Mouse (Mus musculus) cerebellum, postnatal 4 days (tissue): ENCODE measurements around the gene Cldn4.
"Not testable (repeated sequence)": the region's sequence is repeated elsewhere in the genome, so short reads cannot be mapped to it uniquely, and the experiment has no call there.

Experiments
- DNase-seq, 2 experiments: peaks; one replicate each; pipeline ENCODE4 v3.0.0; 2022; ENCODE audit warnings: low spot score in 2 of 2, mixed read lengths in 1 of 2

Cldn4 gene

DNA sequence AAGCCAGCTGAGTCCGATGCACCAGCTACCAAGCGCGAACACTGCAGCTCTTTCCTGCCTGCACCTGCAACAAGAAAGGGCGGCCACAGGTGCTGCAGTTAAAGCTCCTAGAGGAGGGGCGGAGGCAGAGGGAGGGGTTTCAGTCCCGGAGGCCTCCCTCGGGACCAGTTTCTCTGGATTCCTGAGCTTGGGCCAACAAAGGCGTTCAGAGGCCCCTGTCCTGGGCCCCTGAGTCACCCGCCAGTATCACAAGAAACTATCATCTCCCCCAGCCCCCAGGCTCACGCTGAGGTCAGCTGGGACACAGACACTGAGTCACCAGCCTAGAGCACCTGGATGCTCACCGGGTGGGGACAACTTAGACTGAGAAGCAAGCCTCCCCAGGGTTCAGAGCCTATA lies at the start of gene Cldn4:
Cldn4 (minus strand) TSS at position 78 of the 399 bp plus-strand sequence.
- DNase-seq = no peak

DNA sequence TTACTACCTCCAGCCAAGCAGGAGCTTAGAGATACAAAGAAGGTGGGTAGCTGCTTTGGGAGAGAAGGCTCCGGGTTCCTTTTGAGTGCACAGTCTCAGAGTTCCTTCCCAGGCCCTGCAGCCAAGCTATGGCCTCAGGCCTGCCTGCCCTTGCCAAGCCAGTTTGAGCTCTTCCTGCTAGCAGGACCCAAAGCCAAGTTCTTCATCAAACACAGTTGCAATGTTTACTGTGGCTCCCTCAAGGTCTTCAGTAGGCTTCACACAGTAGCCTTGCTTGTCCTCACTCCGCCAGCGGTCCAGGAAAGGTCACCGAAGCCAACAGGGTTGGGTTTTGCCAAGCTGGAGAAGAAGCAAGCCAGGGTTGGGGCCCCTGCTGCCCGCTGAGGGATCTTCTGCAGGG lies 45.8 kb upstream of the Cldn4 start:
- DNase-seq = no peak

DNA sequence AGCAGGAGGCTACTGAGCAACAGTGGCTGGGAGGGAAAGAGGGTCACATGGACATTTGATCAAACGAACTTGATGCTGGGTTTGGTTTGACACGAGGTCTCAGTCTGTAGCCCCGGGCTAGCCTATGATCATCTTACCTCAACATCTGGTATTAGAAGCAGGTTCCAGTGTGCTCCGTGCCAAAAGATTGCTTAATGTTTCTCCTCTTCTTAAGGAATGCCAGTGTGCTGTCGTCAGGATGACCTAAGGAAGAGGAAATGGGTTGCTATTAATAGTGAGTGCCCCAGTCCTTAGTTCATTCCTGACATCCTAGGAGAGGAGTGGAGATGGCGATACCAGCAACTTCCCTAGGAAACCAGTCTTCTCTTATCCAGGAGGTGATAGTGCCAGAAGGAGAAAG lies 43.0 kb upstream of the Cldn4 start:
- DNase-seq = no peak

DNA sequence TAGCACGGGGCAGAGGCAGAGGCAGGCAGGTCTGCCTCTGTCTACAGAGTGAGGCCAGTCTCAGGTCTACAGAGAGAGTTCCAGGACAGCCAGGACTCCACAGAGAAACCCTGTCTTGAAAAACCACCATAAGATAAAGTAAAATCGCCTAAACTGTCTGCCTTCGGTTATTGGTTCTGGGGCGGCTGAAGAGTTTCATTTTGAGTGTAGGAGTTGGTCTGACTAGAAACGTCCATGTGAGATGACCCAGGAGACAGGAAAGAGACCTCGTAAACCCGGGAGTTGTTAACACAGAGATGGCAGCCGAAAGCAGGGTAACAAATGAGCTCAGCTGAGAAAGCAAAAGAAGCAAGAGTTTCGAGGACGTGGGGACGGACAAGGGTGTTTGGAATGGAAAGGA lies 42.4 kb upstream of the Cldn4 start:
- no peak for DNase-seq

DNA sequence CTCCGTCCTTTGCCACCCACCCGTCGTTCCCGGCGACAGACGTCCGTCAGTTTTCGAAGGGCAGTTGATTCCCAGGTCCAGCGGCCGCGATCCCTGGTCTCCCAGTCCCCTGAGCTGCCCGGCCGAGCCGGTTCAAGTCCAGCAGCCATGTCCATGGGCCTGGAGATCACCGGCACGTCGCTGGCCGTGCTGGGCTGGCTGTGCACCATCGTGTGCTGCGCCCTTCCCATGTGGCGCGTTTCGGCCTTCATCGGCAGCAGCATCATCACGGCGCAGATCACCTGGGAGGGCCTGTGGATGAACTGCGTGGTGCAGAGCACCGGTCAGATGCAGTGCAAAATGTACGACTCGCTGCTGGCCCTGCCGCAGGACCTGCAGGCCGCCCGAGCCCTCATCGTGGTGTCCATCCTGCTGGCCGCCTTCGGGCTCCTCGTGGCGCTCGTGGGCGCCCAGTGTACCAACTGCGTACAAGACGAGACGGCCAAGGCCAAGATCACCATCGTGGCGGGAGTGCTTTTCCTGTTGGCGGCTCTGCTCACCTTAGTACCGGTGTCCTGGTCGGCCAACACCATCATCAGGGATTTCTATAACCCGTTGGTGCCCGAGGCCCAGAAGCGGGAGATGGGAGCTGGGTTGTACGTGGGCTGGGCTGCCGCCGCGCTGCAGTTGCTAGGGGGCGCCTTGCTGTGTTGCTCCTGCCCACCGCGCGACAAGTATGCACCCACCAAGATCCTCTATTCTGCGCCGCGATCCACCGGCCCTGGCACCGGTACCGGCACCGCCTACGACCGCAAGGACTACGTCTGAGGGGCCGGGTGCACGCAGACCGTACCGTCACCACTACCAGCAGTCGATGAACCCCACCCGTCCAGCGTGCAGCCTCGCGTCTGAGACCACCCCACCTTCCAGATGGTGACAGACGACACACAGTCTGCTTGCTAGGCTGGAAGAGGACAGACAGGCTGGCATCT lies 39.8 kb upstream of the Cldn4 start:
- peak in 1 of 2 experiments; percentile 31 for DNase-seq

DNA sequence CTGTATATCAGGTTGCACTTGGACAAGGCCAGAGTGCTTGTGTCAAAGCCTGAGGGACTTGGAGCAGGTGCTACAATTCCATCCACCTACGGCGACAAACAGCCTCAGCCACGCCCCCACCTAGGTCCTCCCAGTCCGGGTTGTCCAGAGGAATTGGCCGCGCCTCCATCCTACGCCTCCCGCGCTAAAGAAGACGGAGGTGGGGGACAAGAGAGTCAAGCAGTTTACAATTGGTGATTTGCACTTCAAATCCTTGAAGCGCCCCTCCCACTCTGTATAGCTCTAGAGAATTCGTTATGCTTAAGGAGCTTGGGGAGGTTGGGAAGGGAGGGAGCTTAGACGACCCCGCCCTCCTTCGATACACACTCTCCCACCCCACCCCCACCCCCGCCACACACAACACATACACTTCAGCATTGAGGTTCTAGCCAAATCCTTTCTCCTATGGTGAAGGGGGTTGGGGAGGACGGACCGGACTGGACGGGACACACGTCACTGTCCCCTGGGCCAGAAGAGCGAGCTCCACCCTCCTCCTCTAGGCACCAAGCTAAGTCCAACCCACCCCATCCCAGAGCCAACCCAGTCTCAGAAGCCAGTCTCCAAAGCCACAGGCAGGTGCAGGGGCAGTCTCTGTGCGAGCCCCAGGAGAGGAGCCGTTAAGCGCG lies 39.0 kb upstream of the Cldn4 start, which contains the start of gene Cldn3:
Cldn3 (plus strand) TSS at position 582 of the 665 bp plus-strand sequence.
- DNase-seq = peak in 1 of 2 experiments; percentile 26

DNA sequence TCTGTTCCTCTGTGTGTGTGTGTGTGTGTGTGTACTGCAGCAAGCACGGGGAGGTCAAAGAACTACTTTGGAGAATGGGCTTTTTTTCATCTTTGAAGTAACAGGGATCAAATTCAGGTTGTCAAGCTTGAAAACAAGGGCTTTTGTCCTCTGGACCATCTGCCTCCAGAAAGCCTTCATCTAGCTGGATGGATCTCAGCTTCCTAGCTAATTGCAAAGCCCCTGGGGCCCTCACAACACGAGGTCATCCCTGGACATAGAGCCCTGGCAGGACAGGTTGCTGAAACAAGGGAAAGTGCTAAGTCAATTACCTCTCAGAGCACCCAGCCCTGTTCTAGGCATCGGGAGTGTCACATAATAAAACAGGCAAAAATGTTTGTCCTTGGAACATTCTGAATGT lies 37.0 kb upstream of the Cldn4 start:
- DNase-seq = no peak

DNA sequence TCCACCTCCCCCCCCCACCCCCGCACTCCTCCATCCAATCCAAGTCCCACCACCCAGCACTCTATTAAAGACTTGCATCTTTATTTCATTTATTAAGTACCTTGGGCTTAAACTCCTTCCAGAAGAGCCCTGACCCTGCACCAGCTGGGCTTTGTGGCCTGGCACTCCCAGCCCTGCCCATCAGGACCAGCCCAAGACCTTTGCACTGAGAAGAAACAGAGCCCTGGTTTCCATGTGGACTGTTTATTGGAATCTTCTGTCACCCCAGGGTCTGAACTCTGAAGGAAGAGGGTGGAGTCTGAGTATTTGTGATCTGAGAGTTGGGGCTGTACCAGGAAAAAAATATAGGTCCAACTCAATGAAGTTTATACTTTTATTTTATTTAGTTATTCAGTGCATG lies 36.4 kb upstream of the Cldn4 start:
- no peak for DNase-seq

DNA sequence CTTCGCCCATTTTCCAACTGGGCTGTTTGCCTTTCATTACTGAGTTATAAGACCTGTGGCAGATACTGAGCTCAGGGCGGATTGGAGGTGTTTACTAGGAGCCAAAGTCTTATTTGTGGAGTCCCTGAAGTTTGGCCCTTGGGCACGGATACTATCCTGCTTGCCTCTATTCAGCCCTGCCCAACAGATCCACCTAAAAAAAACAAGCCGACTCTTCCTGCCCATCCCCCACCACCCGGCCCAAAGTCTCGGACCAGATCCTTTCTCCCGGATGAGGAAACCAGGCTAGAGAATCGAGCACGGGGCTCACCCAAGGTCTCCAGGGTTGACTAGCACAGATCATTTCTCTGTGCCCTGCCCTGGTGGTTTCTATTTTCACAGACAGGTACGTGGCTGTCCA lies 34.4 kb upstream of the Cldn4 start:
- no peak for DNase-seq

DNA sequence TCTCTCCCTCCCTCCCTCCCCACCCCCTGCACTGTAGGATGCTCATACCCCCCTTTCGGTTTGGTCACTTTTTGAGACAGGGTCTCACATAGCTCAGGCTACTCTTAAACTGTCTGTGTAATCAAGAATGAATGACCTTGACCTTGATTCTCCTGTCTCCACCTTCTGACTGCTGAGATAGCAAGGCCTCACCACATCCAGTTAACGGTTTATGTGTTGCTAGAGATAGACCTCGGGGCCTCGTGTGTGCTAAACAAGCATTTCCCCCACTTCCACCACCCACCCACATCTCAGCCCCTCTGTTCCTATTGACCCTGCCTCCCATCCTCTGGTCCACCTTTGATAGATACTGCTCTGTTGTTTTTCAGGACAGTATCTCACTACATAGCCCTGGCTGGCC lies 31.1 kb upstream of the Cldn4 start:
- DNase-seq = no peak

DNA sequence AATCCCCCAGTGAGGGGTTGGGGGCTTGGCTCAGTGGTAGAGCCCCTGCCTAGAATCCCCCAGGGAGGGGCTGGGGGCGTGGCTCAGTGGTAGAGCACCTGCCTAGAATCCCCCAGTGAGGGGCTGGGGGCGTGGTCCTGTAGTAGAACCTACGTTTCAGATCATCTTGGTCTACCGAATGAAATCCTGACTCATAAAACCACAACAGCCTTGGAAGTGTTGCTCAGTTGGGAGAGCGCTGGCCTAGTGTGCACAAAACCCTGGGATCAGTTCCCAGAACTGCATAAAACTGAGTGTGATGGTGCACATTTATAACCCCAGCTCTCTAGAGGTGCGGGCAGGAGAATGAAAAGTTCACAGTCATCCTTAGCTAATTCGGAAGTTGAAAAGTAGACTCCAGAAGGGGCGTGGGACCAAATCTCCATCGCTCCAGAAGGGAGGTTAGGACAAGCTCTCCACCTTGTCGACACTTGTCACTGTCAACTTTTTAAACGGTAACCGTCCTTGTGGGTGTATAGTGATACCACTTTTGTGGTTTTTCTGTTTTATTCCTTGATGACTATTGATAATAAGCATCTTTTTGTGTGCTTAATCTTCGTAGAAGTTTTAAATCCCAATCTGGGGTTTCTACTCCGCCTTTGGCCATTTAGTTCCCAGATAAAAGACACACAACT lies 30.0 kb upstream of the Cldn4 start:
- no peak for DNase-seq

DNA sequence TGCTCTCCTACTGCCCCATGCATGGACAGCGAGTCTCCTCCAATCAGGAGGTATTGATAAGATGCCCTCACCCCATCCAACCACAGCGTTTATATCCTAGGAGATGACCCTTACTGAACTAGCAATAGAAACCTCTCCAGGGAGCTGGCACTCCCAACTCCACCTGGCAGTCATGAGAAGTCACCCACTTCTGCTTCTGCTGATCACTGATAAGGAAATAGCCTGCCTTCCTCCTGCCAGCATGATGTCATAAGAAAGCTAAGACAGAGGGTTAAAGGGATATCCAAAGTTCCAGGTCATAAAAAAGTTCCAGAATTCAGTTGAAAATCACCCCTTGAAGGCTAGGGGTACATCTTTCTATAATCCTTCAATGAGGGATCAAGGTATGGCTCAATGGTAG lies 29.4 kb upstream of the Cldn4 start:
- no peak for DNase-seq

DNA sequence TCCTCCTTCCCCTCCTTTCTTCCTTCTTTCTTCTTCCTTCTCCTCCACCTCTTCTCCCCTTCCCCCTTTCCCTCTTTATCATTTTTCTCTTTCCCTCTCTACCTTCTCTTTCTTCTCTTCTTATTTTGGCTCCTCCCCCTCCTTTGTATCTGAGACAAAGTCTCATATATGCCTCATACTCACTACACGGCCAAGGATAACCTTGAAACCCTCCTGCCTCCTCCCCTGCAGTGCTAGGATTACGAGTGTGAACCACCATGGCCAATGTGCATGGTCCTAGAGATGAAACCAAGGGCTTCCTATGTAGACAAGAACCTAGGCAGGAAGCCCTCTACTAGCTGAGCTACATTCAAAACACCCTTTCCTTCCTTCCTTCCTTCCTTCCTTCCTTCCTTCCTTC lies 28.2 kb upstream of the Cldn4 start:
- DNase-seq = no peak

DNA sequence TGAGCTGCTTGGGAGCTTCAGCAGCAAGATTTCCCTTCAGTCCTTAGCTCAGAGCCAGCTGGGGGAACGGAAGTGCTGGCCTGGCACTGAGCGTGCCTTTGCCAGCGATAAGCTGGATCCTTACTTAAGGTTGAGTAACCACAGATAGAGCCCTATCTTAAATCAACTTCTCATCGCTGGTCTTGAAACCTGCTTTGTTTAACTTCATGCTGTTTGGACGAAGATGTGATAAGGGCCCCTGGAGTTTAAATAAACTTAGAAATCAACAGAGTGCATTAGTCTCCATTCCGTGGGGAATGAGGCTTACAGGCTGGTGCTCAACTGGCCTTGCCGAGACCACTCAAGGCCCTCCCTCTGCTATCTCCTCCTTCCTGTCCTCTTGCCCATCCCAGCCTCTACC lies 27.6 kb upstream of the Cldn4 start:
- no peak for DNase-seq

DNA sequence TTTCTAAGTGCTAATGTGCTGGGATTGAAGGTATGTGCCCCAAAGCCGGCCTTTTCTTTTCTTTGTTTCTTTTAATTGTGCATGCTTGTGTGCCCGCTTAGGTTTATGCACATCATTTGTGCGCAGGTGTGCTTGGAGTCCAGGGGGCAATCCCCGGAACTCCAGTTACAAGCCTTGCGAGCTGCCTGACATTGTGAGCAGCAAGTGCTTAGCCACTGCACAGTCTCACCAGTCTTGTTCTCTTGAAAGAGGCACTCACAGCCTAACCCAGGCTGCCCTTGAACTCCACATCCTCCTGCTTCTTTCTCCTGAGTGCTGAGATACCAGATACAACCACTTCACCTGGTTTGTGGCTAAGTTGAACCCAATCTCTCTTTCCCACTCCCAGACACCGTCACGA lies 26.8 kb upstream of the Cldn4 start:
- no peak for DNase-seq

DNA sequence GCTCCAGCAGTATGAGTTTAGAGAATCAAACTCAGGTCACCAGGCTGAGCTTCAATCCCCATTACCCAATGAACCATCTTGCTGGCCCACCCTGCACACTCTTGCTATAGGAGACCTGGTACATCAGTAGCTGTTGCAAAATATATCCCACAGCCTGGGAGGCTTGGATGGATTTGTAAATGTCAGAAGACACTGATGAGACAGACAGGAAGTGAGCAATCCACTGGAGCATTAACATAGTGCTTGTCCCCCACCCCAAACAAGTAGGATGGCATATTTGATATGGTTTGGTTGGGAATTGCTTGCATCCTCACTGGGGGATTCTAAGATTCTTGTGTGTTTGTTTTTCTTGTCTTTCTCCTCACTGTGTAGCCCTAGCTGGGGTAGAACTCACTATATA lies 26.3 kb upstream of the Cldn4 start:
- no peak for DNase-seq

DNA sequence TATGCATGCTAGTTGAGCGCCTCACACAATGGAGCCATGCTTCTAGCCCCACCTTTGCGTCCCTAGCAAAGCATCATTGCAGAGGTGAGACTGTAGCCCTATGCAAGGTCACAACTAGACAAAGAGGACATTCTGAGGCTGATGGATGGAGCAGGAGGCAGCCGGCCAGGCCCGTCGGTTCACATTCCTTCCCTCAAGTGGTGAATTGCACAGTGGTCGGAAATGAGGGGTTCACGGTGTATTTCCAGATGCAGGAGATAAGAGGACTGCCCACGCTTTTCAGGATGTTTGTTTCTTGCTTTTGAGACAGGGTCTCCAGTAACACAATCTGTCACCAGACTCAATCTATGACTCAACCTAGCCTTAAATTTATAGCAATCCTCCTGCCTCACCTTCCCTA lies 23.9 kb upstream of the Cldn4 start:
- no peak for DNase-seq

DNA sequence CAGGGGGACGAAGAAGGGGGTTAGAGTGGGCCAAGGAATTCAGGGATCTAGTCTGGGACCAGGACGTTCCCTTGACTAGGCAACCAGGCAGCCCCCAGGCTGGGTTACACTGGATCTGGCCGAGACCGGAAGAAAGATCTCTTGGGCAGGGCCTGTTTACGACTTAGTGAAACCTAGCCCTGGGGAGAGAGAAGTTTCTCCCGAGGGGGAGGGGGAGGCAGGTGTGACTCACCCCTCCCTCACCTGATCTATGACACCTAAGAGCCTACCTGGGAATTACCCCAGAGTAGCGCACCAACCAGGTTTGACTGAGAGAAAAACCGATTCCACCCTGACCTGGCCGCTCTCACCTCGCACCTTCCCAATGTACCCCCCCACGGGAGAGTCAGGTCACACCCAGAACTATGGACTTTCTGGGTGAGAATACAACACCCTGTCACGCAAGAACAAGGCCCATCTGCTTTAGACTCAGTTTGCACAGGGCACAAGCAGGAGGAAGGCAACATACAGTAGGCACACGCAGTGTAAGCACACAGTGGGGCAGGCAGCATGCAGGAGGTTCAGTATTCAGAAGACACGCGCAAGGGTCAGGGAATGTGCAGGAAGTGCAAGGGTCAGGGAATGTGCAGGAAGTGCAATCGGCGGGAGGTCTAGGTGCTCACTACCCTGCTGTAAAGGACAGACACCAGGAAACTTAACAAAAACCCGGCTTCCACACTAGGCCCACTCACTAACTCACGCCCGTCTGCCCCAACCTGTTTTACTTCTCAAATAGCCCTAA lies 20.6 kb upstream of the Cldn4 start:
- DNase-seq = no peak

DNA sequence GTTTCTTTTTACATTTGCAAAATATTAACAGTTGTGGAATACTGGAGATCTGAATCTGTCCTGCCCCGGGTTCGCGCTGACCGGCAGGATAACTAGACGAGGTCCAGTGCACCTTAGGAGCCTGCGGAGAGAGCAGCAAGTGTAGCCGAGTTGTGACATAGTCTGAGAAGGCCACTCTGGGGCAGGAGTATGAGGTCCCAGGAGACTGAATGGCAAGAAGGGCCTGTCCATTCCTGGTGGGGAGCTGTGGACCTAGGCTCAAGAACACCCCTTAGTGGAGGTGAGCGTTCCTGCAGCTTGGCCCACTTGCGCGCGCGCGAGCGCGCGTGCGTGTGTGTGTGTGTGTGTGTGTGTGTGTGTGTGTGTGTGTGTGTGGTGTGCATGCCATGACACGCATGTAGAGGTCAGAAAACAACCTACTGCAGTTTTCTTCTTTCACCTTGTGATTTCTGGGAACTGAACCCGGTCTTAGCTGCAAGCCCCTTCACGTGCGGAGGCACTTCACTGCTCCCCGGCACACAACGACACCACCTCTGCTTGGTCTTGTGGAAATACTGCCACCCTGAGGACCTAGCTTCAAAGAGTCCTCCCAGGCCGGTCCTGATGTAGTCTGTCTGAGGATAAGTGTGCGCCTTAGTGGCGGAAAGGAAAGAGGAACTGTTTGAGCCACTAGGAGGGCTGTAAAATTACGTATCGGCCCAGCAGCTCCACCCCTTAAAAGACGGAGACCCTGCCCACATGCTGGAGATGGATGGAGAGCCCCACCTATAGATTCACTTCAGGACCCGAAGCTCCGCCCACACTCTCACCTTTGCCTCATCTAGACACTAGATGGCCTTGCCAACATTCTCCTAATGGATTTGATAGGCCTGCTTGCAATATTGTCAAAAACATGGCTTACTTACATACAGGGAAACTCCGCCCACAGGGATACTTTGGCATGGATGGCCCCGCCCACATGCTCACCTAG lies 19.4 kb upstream of the Cldn4 start:
- DNase-seq = peak in 1 of 2 experiments; percentile 39

DNA sequence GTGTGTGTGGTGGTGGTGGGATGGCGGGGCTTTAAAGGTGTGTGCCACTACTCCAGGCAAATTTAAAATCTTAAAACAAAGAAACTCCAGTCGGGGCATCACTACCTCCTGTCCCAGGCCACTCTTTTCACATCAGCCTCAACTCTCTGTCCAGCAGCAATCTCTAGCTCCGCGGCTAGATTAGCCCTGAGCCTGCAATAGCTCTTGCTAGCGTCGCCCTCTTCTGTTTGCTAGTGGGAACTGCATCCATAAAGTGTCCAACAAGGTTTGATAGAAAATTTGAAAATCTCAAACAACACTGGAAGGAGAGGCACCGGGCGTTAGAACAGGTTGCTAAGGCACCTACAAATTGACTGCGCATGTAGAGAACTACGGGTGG lies 18.7 kb upstream of the Cldn4 start:
- peak; percentile 51 to 77 for DNase-seq

DNA sequence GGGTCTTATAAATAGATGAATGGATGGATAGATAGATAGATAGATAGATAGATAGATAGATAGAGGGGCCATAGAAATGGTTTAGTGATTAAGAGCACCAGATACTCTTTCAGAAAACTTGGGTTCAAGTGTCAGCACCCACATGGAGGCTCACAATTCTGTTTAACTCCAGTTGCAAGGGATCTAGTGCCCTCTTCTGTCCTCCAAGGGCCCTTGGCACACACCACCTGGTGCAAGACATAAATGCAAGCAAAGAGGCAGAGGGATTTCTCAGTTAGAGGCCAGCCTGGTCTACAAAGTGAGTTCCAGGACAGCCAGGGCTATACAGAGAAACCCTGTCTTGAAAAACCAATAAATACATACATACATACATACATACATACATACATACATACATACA lies 17.9 kb upstream of the Cldn4 start:
- not testable (repeated sequence) for DNase-seq
